Mouse (Mus musculus) cerebellum, postnatal 36 days (tissue): ENCODE results near the gene Slc39a11.
"Not testable (repeated sequence)": the region's sequence is repeated elsewhere in the genome, so short reads cannot be mapped to it uniquely, and the experiment has no call there.

ENCODE experiments used
- DNase-seq, 2 experiments: peaks; one replicate each; pipeline ENCODE4 v3.0.0; 2021 to 2022; ENCODE audit warnings: mixed read lengths in 2 of 2

The Slc39a11 gene

DNA sequence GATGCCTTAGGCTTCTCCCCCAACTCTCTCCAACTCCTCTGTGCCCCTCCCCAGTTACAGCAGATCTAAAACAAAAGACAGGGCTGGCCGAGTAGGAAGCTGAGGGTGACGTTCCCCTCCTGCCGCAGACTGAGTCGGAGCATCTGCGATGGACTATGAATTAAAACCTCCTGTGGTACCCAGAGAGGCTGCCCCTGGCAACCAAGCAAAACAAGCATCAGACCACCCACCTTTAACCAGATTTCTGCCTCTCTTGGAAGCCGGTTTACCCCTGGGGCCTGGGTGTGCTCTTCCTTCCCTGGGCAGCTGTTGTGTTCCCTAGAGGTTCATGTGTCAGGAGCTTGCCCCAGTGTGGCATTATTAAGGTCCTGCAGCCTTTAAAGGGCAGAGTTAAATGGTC is 63.5 kb downstream of the Slc39a11 start:
- DNase-seq = no peak

GRCm38 (mm10) chr11:113583879-113584661 is 65.8 kb downstream of the Slc39a11 start:
- no peak for DNase-seq

DNA sequence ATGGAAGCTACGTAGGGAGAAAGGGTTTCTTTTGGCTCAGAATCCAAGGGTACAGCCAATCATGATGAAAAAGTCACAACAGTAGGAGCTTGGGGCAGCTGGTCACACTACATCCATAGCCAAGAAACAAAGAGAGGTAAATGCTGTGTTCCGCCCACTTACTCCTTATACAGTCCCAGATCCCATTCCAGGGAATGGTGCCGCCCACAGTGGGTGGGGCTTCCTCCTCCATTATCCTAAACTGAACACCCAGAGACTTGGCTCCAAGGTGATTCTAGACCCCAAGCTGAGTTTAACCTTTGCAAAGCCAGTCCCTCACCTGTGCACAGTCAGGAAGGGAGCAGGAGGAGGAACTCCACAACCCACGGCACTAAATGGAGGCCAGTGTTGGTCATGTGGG is 72.7 kb downstream of the Slc39a11 start:
- no peak for DNase-seq

- DNase-seq = no peak
Measured at GRCm38 (mm10) chr11:113572641-113573040, 77.2 kb downstream of the Slc39a11 start.

GRCm38 (mm10) chr11:113571616-113572015 is 78.3 kb downstream of the Slc39a11 start:
- DNase-seq = no peak

GRCm38 (mm10) chr11:113568999-113569398 is 80.9 kb downstream of the Slc39a11 start:
- no peak for DNase-seq

DNA sequence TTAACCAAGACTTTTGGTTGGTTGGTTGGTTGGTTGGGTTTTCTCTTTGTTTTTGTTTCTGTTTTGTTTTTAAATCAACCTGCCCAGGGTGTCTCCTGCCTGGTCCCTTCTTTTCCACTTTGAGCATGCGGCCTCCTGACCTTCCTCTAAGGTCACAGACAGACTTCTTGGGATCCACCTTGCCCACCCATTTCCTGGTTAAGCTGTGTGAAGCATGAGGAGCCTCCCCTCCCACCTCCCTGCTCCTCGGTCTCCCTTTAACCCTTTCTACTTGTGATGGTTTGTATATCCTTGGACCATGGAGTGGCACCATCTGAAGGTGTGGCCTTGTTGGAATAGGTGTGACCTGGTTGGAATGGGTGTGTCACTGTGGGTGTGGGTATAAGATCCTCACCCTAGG is 82.0 kb downstream of the Slc39a11 start:
- not testable (repeated sequence) for DNase-seq

- DNase-seq = peak; percentile 70 to 74
Measured at GRCm38 (mm10) chr11:113565006-113565995, 84.6 kb downstream of the Slc39a11 start.

GRCm38 (mm10) chr11:113562326-113562725 is 87.6 kb downstream of the Slc39a11 start:
- DNase-seq = no peak

- no peak for DNase-seq
Measured at GRCm38 (mm10) chr11:113560150-113560549, 89.7 kb downstream of the Slc39a11 start.

- no peak for DNase-seq
Measured at GRCm38 (mm10) chr11:113558505-113558904, 91.4 kb downstream of the Slc39a11 start.

GRCm38 (mm10) chr11:113556142-113556541 is 93.7 kb downstream of the Slc39a11 start:
- DNase-seq = no peak

- no peak for DNase-seq
Measured at GRCm38 (mm10) chr11:113554701-113555360, 95.0 kb downstream of the Slc39a11 start.

DNA sequence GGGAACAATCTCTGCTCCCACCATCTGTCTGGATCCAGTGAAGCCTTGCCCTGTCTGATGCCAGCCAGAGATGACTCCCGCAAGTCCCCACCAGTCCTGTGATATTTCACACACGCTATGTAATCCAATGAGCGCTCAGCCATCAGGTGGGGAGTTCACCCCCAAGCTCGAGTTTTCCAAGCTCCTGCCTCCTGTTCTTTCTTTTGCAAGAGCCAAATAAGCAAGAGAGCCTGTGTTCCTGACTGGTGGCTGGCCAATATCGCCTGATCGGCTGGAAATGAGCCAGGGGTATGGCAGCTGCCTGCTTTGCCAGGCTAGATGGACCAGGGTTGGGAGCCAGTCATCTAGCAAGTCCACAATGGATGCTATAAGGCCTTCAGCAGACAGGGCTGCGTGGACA is 95.7 kb downstream of the Slc39a11 start:
- no peak for DNase-seq

DNA sequence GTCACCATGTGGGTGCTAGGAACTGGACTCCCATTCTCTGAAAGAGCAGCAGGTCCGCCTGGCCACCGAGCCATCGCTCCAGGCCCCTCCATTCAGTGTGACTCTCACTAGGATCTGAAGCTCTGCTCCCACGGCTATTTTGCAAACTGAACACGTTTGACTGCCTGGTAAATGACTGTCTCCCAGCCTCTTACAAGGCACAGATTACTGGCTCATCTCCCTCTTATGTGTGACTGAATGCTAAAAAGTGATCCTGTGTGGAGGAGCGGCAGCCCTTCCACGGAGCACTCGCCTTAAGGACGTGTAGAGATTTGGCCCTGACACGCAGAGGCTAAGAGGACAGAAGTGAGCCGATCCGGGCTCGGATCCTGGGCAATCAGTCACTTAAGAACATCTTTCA is 96.3 kb downstream of the Slc39a11 start:
- no peak for DNase-seq

GRCm38 (mm10) chr11:113552539-113552938 is 97.3 kb downstream of the Slc39a11 start:
- DNase-seq = no peak

DNA sequence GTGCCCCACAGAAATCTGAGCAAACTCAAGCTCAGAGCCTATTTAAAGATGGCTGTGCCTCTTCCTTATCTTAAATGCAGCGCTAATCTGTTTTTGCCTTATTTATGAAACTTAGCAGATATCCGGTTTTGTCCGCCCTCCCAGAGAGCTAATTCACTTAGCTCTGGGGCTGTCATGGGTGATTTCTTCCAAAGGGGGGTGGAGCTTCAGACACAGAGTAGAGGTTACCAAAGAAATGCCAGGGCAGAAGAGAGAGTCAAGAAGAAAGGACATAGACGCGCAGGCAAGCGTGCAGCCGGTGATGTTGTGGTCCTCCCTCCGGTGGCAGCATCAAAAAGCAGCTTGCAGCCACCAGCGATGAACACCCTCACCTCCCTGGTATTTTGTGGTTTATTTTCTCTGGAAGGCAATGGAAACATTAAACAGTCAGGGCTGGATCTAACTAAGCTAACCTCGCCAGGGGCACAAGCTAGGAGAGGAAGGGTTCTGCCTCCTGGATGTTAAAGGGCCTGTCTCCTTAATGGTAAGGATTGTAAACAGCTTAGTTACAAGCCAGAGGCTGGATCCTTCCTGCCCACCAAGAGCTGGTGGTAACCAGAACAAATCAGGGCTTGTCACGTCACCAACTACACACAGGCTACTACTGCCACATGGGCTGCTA is 103.5 kb downstream of the Slc39a11 start:
- DNase-seq = no peak

GRCm38 (mm10) chr11:113544017-113544640 is 105.8 kb downstream of the Slc39a11 start:
- no peak for DNase-seq

- no peak for DNase-seq
Measured at GRCm38 (mm10) chr11:113541073-113541472, 108.8 kb downstream of the Slc39a11 start.

DNA sequence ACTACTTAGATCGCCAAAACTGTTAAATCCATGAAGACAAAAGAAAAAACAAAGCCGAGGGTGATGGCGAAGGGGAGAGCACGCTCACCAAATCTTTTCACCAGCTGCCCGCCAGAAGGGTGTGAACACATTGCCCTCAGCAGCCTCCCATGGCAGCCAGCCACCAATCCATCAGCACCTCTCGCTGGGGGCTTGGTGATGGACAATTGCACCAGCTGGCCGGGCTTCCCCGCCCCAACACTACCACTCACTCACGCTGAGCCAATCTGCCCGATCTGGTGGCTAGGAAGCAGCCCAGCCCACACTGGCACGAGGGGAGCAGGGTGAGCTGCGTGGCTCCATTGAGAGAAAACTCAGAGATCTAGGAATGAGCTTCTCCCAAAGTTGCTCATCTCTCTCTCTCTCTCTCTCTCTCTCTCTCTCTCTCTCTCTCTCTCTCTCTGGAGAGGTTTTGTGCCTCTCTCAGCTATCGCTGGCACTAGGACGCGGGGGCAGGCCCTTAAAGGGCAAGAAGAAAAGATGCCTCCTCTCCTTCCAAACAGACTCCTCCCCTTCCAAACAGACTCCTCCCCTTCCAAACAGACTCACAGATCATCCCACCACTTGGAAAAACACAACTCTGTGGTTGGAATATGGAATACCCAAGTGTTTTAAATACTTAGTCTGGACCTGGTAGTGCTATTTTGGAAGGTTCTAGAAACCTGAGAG is 110.2 kb downstream of the Slc39a11 start:
- peak; percentile 85 to 90 for DNase-seq

GRCm38 (mm10) chr11:113539079-113539478 is 110.8 kb downstream of the Slc39a11 start:
- no peak for DNase-seq
